Mouse (Mus musculus): ENCODE measurements around the gene Higd1c.
"Not testable (repeated sequence)": the region's sequence is repeated elsewhere in the genome, so short reads cannot be mapped to it uniquely, and the experiment has no call there.

The Higd1c gene

GRCm38 (mm10) chr15:100355876-100356275 is 8.5 kb upstream of the Higd1c start:
- DNase-seq (ENCODE audit: low spot score in 2 of 2) = no peak

GRCm38 (mm10) chr15:100365967-100366366 is 1.6 kb downstream of the Higd1c start:
- DNase-seq (ENCODE audit: low spot score in 2 of 2) = not testable (repeated sequence)

GRCm38 (mm10) chr15:100367119-100367518 is 2.8 kb downstream of the Higd1c start:
- DNase-seq (ENCODE audit: low spot score in 2 of 2) = no peak

- peak in 1 of 2 experiments; percentile 49 for DNase-seq (ENCODE audit: low spot score in 2 of 2)
Observed at GRCm38 (mm10) chr15:100375066-100375465, 10.7 kb downstream of the Higd1c start.

- DNase-seq (ENCODE audit: low spot score in 2 of 2) = not testable (repeated sequence)
Observed at GRCm38 (mm10) chr15:100377847-100378505, 13.6 kb downstream of the Higd1c start.

- no peak for DNase-seq (ENCODE audit: low spot score in 2 of 2)
Observed at GRCm38 (mm10) chr15:100379658-100380057, 15.3 kb downstream of the Higd1c start.

- DNase-seq (ENCODE audit: low spot score in 2 of 2) = no peak
Observed at GRCm38 (mm10) chr15:100380104-100380503, 15.8 kb downstream of the Higd1c start.

GRCm38 (mm10) chr15:100385705-100386104 is 21.4 kb downstream of the Higd1c start:
- DNase-seq (ENCODE audit: low spot score in 2 of 2) = no peak

GRCm38 (mm10) chr15:100387544-100388223 is 23.3 kb downstream of the Higd1c start:
- DNase-seq (ENCODE audit: low spot score in 2 of 2) = no peak

- peak in 1 of 2 experiments; percentile 12 for DNase-seq (ENCODE audit: low spot score in 2 of 2)
Observed at GRCm38 (mm10) chr15:100388224-100388835, 24.0 kb downstream of the Higd1c start.

GRCm38 (mm10) chr15:100388886-100389285 is 24.5 kb downstream of the Higd1c start:
- no peak for DNase-seq (ENCODE audit: low spot score in 2 of 2)

- no peak for DNase-seq (ENCODE audit: low spot score in 2 of 2)
Observed at GRCm38 (mm10) chr15:100391066-100391465, 26.7 kb downstream of the Higd1c start.

- DNase-seq (ENCODE audit: low spot score in 2 of 2) = no peak
Observed at GRCm38 (mm10) chr15:100391599-100391998, 27.3 kb downstream of the Higd1c start.

GRCm38 (mm10) chr15:100393016-100393415 is 28.7 kb downstream of the Higd1c start:
- no peak for DNase-seq (ENCODE audit: low spot score in 2 of 2)

GRCm38 (mm10) chr15:100395561-100395960 is 31.2 kb downstream of the Higd1c start:
- DNase-seq (ENCODE audit: low spot score in 2 of 2) = no peak

- DNase-seq (ENCODE audit: low spot score in 2 of 2) = no peak
Observed at GRCm38 (mm10) chr15:100400592-100401250, 36.4 kb downstream of the Higd1c start.

GRCm38 (mm10) chr15:100401811-100402210 is 37.5 kb downstream of the Higd1c start:
- no peak for DNase-seq (ENCODE audit: low spot score in 2 of 2)

- DNase-seq (ENCODE audit: low spot score in 2 of 2) = no peak
Observed at GRCm38 (mm10) chr15:100402347-100402746, 38.0 kb downstream of the Higd1c start.

GRCm38 (mm10) chr15:100402798-100403197 is 38.5 kb downstream of the Higd1c start:
- DNase-seq (ENCODE audit: low spot score in 2 of 2) = no peak

- DNase-seq (ENCODE audit: low spot score in 2 of 2) = no peak
Observed at GRCm38 (mm10) chr15:100403318-100404000, 39.1 kb downstream of the Higd1c start.

GRCm38 (mm10) chr15:100406088-100406487 is 41.7 kb downstream of the Higd1c start:
- no peak for DNase-seq (ENCODE audit: low spot score in 2 of 2)
